ENCODE assay signal across 7 mouse cellular contexts in genomic region chr3:116835770-116836680, GRCm38 (mm10). TPM values are rescaled to one million over a fixed set of nuclear protein-coding genes. Genes with fewer than 3 reads are reported as not detected.
DNase-seq lines count a peak whose midpoint lies in the region; ATAC-seq lines count a peak whose summit lies in the region.

No protein-coding gene starts in this region.

- H3K27me3 ChIP-seq in embryonic facial prominence, embryonic 10.5 days (replicated peaks; ENCODE audit: low read depth, poor library complexity, severe bottlenecking): no peaks in the 10 kb centered on the region
- H3K27me3 ChIP-seq in limb, embryonic 11.5 days (ENCODE audit: control insufficient read depth, insufficient read depth, low read length): no peaks in the 10 kb centered on the region
- no peaks in the 10 kb centered on the region for H3K27me3 ChIP-seq in midbrain, embryonic 14.5 days (ENCODE audit: control insufficient read depth, insufficient read depth, low read length)

- peak overlapping the region; percentile 43; the same call in 1 of the 2 replicates for H3K9ac ChIP-seq in limb, embryonic 11.5 days (ENCODE audit: low read length)
- peak overlapping the region; percentile 49 for H3K9ac ChIP-seq in midbrain, embryonic 14.5 days (replicated peaks; ENCODE audit: low read length)

- H3K4me2 ChIP-seq in limb, embryonic 11.5 days (ENCODE audit: low read depth, severe bottlenecking): peak overlapping the region; percentile 50
- H3K4me2 ChIP-seq in midbrain, embryonic 14.5 days (ENCODE audit: low read length): peak overlapping the region; percentile 74

- H3K27ac ChIP-seq in embryonic facial prominence, embryonic 10.5 days (replicated peaks): peak overlapping the region; percentile 78
- no peak overlapping the region for H3K27ac ChIP-seq in limb, embryonic 11.5 days (replicated peaks; ENCODE audit: low read depth, low read length)
- peak overlapping the region; percentile 41; the same call in 1 of the 2 replicates for H3K27ac ChIP-seq in midbrain, embryonic 14.5 days (replicated peaks; ENCODE audit: low read depth, low read length)

- WGBS in embryonic facial prominence, embryonic 10.5 days: 26% methylated on average over 21 of the region's 21 CpGs
- 25% methylated on average over 21 of the region's 21 CpGs for WGBS in limb, embryonic 11.5 days
- WGBS in midbrain, embryonic 14.5 days: 25% methylated on average over 21 of the region's 21 CpGs

- no peaks in the 10 kb centered on the region for H3K9me3 ChIP-seq in embryonic facial prominence, embryonic 10.5 days
- H3K9me3 ChIP-seq in limb, embryonic 11.5 days (ENCODE audit: control insufficient read depth, low read length): no peaks in the 10 kb centered on the region
- no peaks in the 10 kb centered on the region for H3K9me3 ChIP-seq in midbrain, embryonic 14.5 days (ENCODE audit: control insufficient read depth, low read length)

- peak; percentile 74 for ATAC-seq in limb, embryonic 11.5 days (ENCODE audit: insufficient number of reproducible peaks, low FRiP score, low TSS enrichment, low read depth)
- ATAC-seq in midbrain, embryonic 14.5 days (ENCODE audit: low FRiP score, low TSS enrichment): peak; percentile 85

- H3K36me3 ChIP-seq in embryonic facial prominence, embryonic 10.5 days (replicated peaks): no peaks in the 10 kb centered on the region
- no peaks in the 10 kb centered on the region for H3K36me3 ChIP-seq in limb, embryonic 11.5 days (ENCODE audit: control insufficient read depth, insufficient read depth, low read length)
- no peaks in the 10 kb centered on the region for H3K36me3 ChIP-seq in midbrain, embryonic 14.5 days (ENCODE audit: control insufficient read depth, insufficient read depth, low read length)

- peaks cover 4% of the 10 kb centered on the region; the same call in 1 of the 2 replicates for H3K4me1 ChIP-seq in embryonic facial prominence, embryonic 10.5 days
- H3K4me1 ChIP-seq in limb, embryonic 11.5 days (ENCODE audit: control insufficient read depth, insufficient read depth, low read length): no peaks in the 10 kb centered on the region
- H3K4me1 ChIP-seq in midbrain, embryonic 14.5 days (ENCODE audit: control insufficient read depth, insufficient read depth, low read length): no peaks in the 10 kb centered on the region

- peak overlapping the region; percentile 49 for H3K4me3 ChIP-seq in embryonic facial prominence, embryonic 10.5 days
- H3K4me3 ChIP-seq in limb, embryonic 11.5 days (ENCODE audit: low read depth, low read length): peak overlapping the region; percentile 19; the same call in 1 of the 2 replicates
- peak overlapping the region; percentile 35 for H3K4me3 ChIP-seq in midbrain, embryonic 14.5 days (replicated peaks; ENCODE audit: low read depth, low read length)

- peak; percentile 90 for DNase-seq in adrenal gland, postnatal 10 days
- peak; percentile 89 for DNase-seq in embryonic facial prominence, embryonic 10.5 days (ENCODE audit: low spot score)
- DNase-seq in heart, adult 11 months: peak; percentile 97
- DNase-seq in kidney, adult 18-20 months: peak; percentile 90
- peak; percentile 93 for DNase-seq in limb, embryonic 11.5 days (ENCODE audit: low spot score)
- DNase-seq in midbrain, embryonic 14.5 days: peak; percentile 97
- peak; percentile 70 to 86 for DNase-seq in spleen, adult 18-20 months

RNA-seq across cellular contexts. Expression of gene Frrs1, which starts 23.2 kb away (rescaled TPM):
- total RNA-seq in adrenal gland, postnatal 10 days (2021): 10 to 100 TPM; 13.9 to 17.4 TPM
- polyA plus RNA-seq in embryonic facial prominence, embryonic 10.5 days (2016; fragmentation: Nextera tagmentation; extraction: Ambion mirVana): 13.8 and 15.1 TPM in 2 replicates
- 10.7 and 14.5 TPM in 2 replicates for polyA plus RNA-seq in limb, embryonic 11.5 days (2014; fragmentation: Nextera tagmentation; extraction: Ambion mirVana)
- polyA plus RNA-seq in midbrain, embryonic 14.5 days (2014; fragmentation: Nextera tagmentation; extraction: Ambion mirVana): 4.0 and 5.6 TPM in 2 replicates

RNA-seq across cellular contexts. Expression of gene Agl, which starts 28.1 kb away (rescaled TPM):
- 10 to 100 TPM; 43.5 to 66.5 TPM for total RNA-seq in adrenal gland, postnatal 10 days (2021)
- 9.9 and 10.2 TPM in 2 replicates for polyA plus RNA-seq in embryonic facial prominence, embryonic 10.5 days (2016; fragmentation: Nextera tagmentation; extraction: Ambion mirVana)
- polyA plus RNA-seq in limb, embryonic 11.5 days (2014; fragmentation: Nextera tagmentation; extraction: Ambion mirVana): 10.2 and 10.4 TPM in 2 replicates
- 12.3 and 17.4 TPM in 2 replicates for polyA plus RNA-seq in midbrain, embryonic 14.5 days (2014; fragmentation: Nextera tagmentation; extraction: Ambion mirVana)
